Mouse (Mus musculus) neural tube, embryonic 15.5 days (tissue): Measurements from ENCODE around the gene Hdhd3. TPM values are rescaled to one million over a fixed set of nuclear protein-coding genes. Genes with fewer than 3 reads are reported as not detected.

Experiments used
- ATAC-seq: fragments of 200-750 bp; cut with Nextera tagmentation; 2 replicates; pipeline ENCODE4 v1.8.0; 2017; ENCODE audit warnings: mild to moderate bottlenecking, moderate TSS enrichment, moderate library complexity; ENCODE audit not compliant: low FRiP score
- H3K27ac ChIP-seq: fragments of 300-500 bp; sonication (generic); replicated peaks from 2 replicates; pipeline ENCODE4 v1.5.1; 2015; ENCODE audit warnings: mild to moderate bottlenecking, inconsistent platforms
- H3K27me3 ChIP-seq: fragments of 300-500 bp; sonication (generic); replicated peaks from 2 replicates; pipeline ENCODE4 v1.6.1; 2015; ENCODE audit warnings: inconsistent platforms
- H3K36me3 ChIP-seq: fragments of 300-500 bp; sonication (generic); 2 replicates; pipeline ENCODE4 v1.6.1; 2015; ENCODE audit warnings: inconsistent platforms
- H3K4me1 ChIP-seq: fragments of 300-500 bp; sonication (generic); 2 replicates; pipeline ENCODE4 v1.6.1; 2015; ENCODE audit warnings: inconsistent platforms
- H3K4me2 ChIP-seq: fragments of 300-500 bp; sonication (generic); 2 replicates; pipeline ENCODE4 v1.6.1; 2015; ENCODE audit warnings: inconsistent platforms, mild to moderate bottlenecking, moderate library complexity
- H3K4me3 ChIP-seq: fragments of 300-500 bp; sonication (generic); replicated peaks from 2 replicates; pipeline ENCODE4 v1.5.1; 2015; ENCODE audit warnings: mild to moderate bottlenecking, inconsistent platforms
- H3K9ac ChIP-seq: fragments of 300-500 bp; sonication (generic); replicated peaks from 2 replicates; pipeline ENCODE4 v1.6.1; 2015; ENCODE audit warnings: mild to moderate bottlenecking, inconsistent platforms
- H3K9me3 ChIP-seq: fragments of 300-500 bp; sonication (generic); replicated peaks from 2 replicates; pipeline ENCODE4 v1.6.1; 2016; ENCODE audit warnings: inconsistent platforms
- WGBS: fragments of 180-500 bp; shearing (Covaris S2); methylation state at CpG from one replicate; pipeline ENCODE4 v1.1.7; 2015; ENCODE audit warnings: mixed read lengths; 5-methylcytosine and 5-hydroxymethylcytosine counted together
- polyA plus RNA-seq: library from polyadenylated mRNA; unstranded; fragments of >200 nt; fragmentation: Nextera tagmentation; extraction: Ambion mirVana; gene quantifications from 2 replicates; pipeline ENCODE4 v1.2.1, GENCODE M21; 2015

Gene Hdhd3
- polyA plus RNA-seq, 1 experiment from 2014 or later = 12.6 TPM

GRCm38 (mm10) chr4:62470598-62471051 is 32.6 kb downstream of the Hdhd3 start, which contains the start of gene Wdr31:
Gene Wdr31 (minus strand): TSS chr4:62470896.
- peak within 1 kb of the TSS; percentile 70; the same call in 1 of the 2 replicates for H3K27ac ChIP-seq
- WGBS = under 1% methylated on average over 30 of the region's 30 CpGs
- H3K4me2 ChIP-seq = peak within 1 kb of the TSS; percentile 81
- peak within 1 kb of the TSS; percentile 69 for H3K4me3 ChIP-seq
- ATAC-seq = peak; percentile 95
- H3K4me1 ChIP-seq = peaks cover 8% of the 10 kb centered on the region
- H3K36me3 ChIP-seq = no peaks in the 10 kb centered on the region
- no peaks in the 10 kb centered on the region for H3K9me3 ChIP-seq
- 0 out of 2 replicates have a peak, but pooled peaks cover 3% of the 10 kb centered on the region for H3K27me3 ChIP-seq
- peak within 1 kb of the TSS; percentile 70 for H3K9ac ChIP-seq

GRCm38 (mm10) chr4:62468158-62468557 is 35.1 kb downstream of the Hdhd3 start:
- Histone ChIP-seq H3K36me3 (no peaks in the 10 kb centered on the region), H3K9me3 (no peaks in the 10 kb centered on the region), H3K4me3 (no peak overlapping the region), H3K4me2 (no peak overlapping the region), H3K27ac (no peak overlapping the region), H3K27me3 (no peaks in the 10 kb centered on the region), H3K4me1 (peaks cover 8% of the 10 kb centered on the region), H3K9ac (no peak overlapping the region)
- WGBS = 96% methylated on average over 1 of the region's 1 CpGs
- no peak for ATAC-seq

- H3K4me1 ChIP-seq = no peaks in the 10 kb centered on the region
- H3K9ac ChIP-seq = no peak overlapping the region
- no peak overlapping the region for H3K4me3 ChIP-seq
- no peak overlapping the region for H3K27ac ChIP-seq
- H3K4me2 ChIP-seq = no peak overlapping the region
- WGBS = 91% methylated on average over 2 of the region's 2 CpGs
- peaks cover 12% of the 10 kb centered on the region for H3K36me3 ChIP-seq
- no peak for ATAC-seq
- no peaks in the 10 kb centered on the region for H3K27me3 ChIP-seq
- no peaks in the 10 kb centered on the region for H3K9me3 ChIP-seq
Observed at GRCm38 (mm10) chr4:62463124-62463523, 40.1 kb downstream of the Hdhd3 start.

GRCm38 (mm10) chr4:62460348-62460747 is 42.9 kb downstream of the Hdhd3 start:
- H3K9ac ChIP-seq = no peak overlapping the region
- ATAC-seq = no peak
- H3K4me1 ChIP-seq = no peaks in the 10 kb centered on the region
- H3K36me3 ChIP-seq = peaks cover 12% of the 10 kb centered on the region
- H3K9me3 ChIP-seq = no peaks in the 10 kb centered on the region
- H3K4me3 ChIP-seq = no peak overlapping the region
- no peak overlapping the region for H3K27ac ChIP-seq
- WGBS = 93% methylated on average over 8 of the region's 8 CpGs
- no peak overlapping the region for H3K4me2 ChIP-seq
- no peaks in the 10 kb centered on the region for H3K27me3 ChIP-seq

GRCm38 (mm10) chr4:62459081-62459480 is 44.2 kb downstream of the Hdhd3 start:
- Histone ChIP-seq H3K4me2 (no peak overlapping the region), H3K4me3 (no peak overlapping the region), H3K36me3 (peaks cover 12% of the 10 kb centered on the region), H3K9ac (no peak overlapping the region), H3K27ac (no peak overlapping the region), H3K4me1 (no peaks in the 10 kb centered on the region), H3K27me3 (no peaks in the 10 kb centered on the region), H3K9me3 (no peaks in the 10 kb centered on the region)
- WGBS = 62% methylated on average over 3 of the region's 3 CpGs
- no peak for ATAC-seq

GRCm38 (mm10) chr4:62454995-62455394 is 48.3 kb downstream of the Hdhd3 start:
- ATAC-seq = no peak; the same call in 1 of the 2 replicates
- Histone ChIP-seq H3K27ac (no peak overlapping the region), H3K4me3 (no peak overlapping the region), H3K4me1 (no peaks in the 10 kb centered on the region), H3K9me3 (no peaks in the 10 kb centered on the region), H3K4me2 (no peak overlapping the region), H3K9ac (no peak overlapping the region), H3K27me3 (no peaks in the 10 kb centered on the region), H3K36me3 (no peaks in the 10 kb centered on the region; the same call in 1 of the 2 replicates)
- WGBS = 57% methylated on average over 5 of the region's 5 CpGs

Other genes with a start within 250 kb of the Hdhd3 start
- 15.9 and 18.0 TPM in 2 replicates for gene Slc31a2, start 240.9 kb downstream of the Hdhd3 start, polyA plus RNA-seq
- gene Fkbp15, start 142.9 kb downstream of the Hdhd3 start, polyA plus RNA-seq = 22.6 and 24.2 TPM in 2 replicates
- 32.2 and 36.5 TPM in 2 replicates for gene Slc31a1, start 142.7 kb downstream of the Hdhd3 start, polyA plus RNA-seq
- gene Cdc26, start 94.8 kb downstream of the Hdhd3 start, polyA plus RNA-seq = 76.8 and 95.4 TPM in 2 replicates
- gene Prpf4, start 94.7 kb downstream of the Hdhd3 start, polyA plus RNA-seq = 15.3 and 16.4 TPM in 2 replicates
- gene Rnf183, start 68.2 kb downstream of the Hdhd3 start, polyA plus RNA-seq = 0.17 TPM in 1 of 2 replicates, not detected in the other
- 12.5 and 13.3 TPM in 2 replicates for gene Wdr31, start 32.6 kb downstream of the Hdhd3 start, polyA plus RNA-seq
- 0.67 and 5.3 TPM in 2 replicates for gene Bspry, start 23.4 kb downstream of the Hdhd3 start, polyA plus RNA-seq
- 69.2 and 74.9 TPM in 2 replicates for gene Alad, start 16.5 kb upstream of the Hdhd3 start, polyA plus RNA-seq
- gene Pole3, start 21.6 kb upstream of the Hdhd3 start, polyA plus RNA-seq = 52.0 and 60.9 TPM in 2 replicates
- gene 4933430I17Rik, start 21.9 kb upstream of the Hdhd3 start, polyA plus RNA-seq = 0.40 and 0.55 TPM in 2 replicates
- gene Rgs3, start 56.4 kb upstream of the Hdhd3 start, polyA plus RNA-seq = 49.2 and 53.8 TPM in 2 replicates